Mouse (Mus musculus) 416B (cell line): ENCODE measurements around the gene Kctd20.

ENCODE experiments used
- DNase-seq: peaks from one replicate; pipeline ENCODE4 v3.0.0; 2011; ENCODE audit warnings: low read depth

Kctd20 gene

DNA sequence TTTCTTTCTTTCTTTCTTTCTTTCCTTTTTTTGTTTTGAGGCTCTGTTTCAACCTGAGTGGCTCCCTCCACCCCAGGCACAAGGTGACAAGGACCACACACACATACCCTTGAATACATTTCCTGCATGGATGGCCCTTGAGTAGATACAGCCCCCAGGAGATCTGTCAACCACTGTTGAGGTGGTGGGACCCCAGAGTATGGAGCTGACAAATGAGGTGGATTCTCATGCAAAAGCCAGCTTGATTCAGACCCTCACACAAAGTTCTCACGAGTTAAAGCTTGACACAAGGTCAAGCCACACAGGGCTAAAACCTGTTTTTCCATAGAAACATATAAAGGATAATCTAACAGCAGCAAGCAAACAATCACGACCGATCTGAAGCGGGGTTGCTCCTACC is 19.5 kb upstream of the Kctd20 start:
- DNase-seq, result no peak

DNA sequence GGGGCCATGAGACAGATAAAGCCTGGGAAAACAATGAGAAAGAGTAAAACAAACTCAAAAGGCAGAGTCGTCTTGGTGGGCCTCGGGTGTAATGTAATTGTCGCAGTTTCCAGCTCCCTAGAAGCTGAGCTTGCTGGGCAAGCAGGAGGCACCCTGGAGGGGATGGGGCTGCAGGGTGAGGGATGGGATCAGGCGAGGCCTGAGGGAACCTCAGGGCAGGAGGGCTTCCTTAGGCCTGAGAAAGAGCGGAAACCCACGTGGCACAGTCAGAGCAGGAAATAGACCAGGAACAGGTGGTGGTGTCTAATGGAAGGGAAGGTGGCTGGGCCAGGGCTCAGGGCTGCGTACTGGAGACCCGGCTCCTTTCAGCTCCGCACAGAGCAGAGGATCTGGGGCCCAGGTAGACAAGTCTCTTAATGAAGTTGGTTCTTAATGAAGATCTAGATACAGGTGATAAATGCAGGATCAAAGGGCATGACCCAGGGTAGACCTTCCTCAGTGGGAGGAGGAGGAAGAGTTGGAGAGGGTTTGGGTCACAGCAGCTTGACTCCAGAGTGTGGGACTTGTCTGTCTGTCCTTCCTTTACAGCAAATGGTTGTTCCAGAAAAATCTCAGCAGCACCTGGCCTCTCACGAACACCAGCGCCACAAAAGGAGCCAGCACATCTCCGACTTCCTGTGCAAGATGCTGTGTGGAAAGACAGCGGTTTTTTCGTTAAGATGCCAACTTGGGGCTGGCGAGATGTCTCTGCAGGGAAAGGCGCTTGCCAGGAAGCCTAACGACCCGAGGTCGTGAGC is 17.4 kb upstream of the Kctd20 start:
- no peak for DNase-seq

DNA sequence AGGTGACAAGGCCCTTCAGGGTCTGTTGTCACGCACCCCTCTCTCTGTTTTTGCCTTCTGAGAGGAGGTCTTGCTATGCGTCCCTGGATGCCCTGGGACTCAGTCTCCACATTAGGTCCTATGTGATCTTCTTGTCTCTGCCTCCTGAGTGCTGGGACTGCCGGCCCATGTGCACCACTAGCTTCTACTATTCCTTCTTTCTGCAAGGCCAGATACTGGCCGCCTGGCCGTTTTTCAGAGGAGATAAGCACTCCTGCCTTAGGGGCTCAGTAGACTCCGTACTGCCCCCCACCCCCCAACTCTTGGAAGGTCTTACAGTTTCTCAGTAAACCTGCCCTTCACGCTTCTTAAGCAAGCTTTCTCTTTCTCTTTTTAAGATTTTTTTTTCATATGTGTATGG is 15.6 kb upstream of the Kctd20 start:
- DNase-seq, result no peak

DNA sequence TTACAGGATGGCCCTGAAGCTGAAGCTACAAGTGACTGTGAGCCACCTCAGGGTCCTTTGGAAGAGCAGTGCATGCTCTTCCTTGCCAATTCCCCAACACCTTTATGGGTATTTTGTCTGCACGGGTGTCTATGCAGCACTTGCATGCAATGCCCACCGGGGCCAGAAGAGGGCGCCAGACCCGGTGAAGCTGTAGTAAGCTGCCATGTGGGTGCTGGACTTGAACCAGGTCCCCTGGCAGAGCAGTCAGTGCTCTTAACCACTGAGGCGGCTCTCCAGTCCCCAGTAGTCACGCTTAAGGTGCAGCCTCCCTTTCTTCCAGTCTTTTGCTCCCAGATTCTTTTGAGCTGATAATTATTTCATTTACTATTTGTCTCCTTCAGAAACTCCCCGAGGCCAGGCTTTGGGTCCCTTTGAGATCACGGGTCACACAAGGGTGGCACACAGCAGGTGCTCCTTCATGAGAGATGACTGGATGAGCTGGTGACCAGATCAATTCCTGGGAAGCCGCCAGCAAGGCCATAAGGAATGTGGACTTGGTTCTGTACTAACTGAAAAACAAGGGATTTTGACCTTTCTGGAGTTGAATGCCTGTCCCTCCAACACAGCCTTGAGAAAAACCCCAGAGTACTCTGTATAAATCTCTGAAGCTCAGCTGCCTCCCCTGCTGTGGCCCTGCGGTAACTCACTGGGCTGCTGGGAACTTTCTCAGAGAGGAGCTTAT is 15.0 kb upstream of the Kctd20 start:
- peak; percentile 62 for DNase-seq

DNA sequence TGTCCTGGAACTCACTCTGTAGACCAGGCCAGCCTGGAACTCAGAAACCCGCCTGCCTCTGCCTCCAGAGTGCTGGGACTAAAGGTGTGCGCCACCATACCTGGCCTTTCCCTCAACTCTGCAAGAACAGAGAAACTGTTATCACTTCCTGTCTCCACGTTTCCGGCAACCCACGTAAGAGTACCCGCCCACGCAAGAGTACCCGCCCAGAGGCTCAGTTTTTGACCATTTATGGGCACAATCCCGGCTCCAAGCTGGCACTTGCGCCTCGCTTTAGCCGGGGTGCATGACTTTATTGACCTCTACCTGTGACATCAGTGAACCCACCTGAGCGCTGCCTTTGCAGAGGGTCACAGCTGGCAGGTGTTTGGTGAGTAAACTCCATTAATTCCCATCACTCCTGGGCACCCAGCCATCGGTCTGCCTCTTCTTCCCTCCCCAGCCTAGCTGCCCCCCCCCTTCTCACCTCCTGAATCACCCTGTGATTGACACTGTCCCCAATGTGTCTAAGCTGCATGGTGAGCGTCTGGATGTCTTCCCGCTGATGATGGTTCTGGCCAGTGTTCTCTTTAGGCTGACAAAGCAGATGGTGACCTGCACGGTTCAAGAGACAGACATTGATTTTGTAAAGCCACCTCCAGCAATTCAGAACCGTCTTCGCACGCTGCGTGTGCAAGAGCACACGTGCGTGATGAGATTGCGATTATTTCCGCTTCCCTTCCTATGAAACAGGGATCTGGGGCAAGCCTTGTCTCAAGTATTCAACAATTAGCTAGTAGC is 10.8 kb upstream of the Kctd20 start:
- no peak for DNase-seq

DNA sequence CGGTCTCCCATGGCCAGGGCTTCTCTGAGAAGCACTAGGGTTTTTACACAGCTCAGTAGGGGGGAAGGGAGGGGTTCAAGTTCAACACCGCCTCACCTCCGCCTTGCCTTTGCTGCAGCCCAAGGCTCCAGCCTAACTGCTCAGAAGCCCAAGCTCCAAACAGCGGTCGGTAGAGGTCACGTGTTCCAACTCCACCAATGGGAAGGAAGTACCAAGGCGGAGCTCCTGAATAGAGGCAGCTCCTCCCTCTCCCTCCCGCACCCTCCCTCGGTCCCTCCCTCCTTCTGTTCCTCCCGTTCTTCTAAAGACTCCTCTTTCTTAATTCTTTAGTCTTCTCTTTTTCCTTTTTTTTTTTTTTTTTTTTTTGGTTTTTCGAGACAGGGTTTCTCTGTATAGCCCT is 9.6 kb upstream of the Kctd20 start:
- DNase-seq, result peak; percentile 40

DNA sequence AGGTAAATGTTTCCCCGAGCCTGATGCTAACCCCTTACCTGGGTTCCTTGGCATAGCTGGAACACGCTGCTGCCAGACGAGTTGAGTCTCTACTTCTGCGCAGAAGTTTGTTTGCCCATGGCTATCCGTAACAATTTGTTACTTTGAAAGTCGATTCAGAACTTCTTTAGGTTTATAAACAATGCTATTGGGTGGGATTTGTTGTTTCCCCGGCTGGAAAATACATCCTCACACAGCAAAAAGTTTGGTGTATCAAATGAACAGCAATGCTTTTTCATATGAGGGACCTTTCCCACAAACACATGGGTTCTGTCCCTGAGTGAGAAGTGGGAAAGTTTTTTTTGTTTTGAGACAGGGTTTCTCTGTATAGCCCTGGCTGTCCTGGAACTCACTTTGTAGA is 8.0 kb upstream of the Kctd20 start, which contains the start of gene Pxt1:
TSS of gene Pxt1 (minus strand) at position 101 of the 400 bp plus-strand sequence.
- no peak for DNase-seq

DNA sequence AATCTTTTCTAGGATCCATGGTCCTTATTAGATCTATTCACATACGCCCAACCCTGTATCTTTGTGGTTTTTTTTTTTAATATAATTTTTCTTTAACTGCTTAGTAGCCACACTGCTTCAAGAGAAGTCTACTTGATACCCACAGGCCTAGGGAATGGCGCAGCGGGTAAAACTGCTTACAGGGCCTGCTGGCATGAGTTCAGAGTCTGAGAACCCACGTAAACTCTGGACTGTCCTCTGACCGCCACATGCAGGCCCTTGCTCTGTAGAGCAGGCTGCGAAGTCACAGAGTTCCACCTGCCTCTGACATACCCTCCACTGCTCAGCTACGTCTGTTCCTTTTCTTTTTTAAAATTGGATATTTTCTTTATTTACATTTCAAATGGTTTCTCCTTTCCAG is 7.3 kb upstream of the Kctd20 start:
- DNase-seq, result no peak

DNA sequence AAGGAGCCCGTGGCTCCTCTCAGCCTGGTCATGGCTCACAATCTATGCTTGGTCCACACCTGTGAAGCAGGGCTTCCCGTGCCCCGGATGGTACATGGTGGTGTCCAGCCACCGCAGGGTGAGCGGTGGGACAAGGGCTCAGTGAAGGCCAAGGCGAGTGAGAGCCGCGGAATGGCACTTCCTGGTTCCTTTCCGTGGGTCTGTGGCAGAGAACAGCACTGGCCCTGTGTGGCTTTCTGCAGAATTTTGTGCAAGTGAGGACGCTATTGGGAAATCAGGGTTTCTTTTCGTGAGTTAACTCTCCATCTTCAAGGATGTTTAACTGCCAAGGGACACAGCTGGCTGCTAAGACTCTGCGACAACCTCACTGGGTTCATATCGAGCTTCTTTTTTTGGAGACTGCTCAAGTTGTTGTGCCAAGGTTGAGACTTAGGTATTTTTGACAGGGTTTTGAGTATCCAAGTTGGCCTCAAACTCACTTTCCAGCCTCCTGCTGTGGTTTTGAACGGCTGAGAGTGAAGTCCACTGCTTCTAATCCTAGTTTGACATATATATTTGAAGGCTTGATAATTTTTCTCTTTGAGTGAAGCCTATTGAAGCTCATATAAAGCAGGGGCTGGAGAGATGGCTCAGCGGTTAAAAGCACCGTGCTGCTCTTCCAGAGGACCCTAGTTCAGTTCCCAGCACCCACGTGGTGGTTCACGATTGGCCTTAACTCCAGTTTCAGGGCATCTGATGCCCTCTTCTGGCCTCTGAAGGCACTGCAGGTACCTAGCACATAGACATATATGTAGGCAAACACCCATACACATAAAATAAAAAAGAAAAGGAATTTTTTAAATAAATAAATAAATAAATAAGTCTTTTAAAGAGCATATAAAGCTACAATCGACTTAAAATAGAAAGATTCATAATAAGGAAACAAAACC is 4.5 kb upstream of the Kctd20 start:
- peak; percentile 29 for DNase-seq

DNA sequence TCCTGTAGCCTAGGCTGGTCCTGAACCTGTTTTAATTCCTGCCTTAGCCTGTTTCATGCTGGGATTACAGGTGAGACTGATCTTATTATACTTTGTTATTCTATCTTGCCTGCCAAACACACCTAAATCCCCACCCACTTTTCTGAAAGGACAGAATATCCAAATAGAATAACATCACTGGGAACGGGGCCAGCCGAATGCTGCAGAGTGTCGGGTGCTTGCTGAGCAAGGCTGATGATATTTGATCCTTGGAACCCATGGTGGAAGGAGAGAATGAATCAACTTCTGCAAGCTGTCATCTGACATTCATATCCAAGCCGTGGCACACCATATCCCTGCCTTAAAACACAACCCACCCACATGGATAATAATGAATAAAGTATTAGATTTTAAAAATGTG is 3.1 kb upstream of the Kctd20 start:
- no peak for DNase-seq

DNA sequence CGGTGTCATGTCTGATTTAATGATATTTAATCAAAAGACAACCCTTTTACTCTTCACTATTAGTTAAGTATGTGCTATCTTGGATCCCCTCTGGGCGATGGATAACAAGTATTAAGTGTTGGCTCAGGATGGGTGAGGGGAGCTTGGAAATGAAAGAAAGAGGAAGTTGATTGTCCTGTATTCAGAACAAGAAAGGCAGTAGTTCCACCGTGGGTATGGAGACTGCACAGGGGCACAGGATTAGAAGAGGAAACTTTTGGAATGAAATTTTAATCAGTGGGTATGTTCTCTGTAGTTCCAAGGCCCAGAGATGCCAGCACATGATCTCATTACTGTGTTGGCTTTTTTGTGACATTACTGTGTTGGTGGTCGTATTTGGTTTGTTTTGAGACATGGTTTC is 999 bp upstream of the Kctd20 start:
- DNase-seq, result peak; percentile 43

DNA sequence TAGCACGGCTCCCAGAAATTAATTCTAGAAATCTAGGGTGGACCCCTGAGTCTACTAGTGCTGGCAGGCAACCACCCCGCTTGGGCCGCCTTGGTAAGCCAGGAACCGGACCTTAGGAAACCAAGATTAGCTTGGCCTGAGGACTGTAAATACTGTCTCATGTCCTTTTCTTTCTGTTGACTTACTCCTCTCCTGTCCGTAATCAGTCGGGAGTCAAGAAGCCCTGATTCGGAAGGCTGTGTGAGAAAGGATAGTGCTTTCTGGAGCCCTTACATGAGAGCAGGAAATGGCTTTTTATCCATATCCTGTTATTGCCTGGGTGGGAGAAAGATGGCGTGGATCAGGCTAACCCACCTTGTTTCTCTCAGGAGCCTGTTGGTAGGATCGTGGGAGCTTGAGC is 1.5 kb downstream of the Kctd20 start:
- peak; percentile 37 for DNase-seq

DNA sequence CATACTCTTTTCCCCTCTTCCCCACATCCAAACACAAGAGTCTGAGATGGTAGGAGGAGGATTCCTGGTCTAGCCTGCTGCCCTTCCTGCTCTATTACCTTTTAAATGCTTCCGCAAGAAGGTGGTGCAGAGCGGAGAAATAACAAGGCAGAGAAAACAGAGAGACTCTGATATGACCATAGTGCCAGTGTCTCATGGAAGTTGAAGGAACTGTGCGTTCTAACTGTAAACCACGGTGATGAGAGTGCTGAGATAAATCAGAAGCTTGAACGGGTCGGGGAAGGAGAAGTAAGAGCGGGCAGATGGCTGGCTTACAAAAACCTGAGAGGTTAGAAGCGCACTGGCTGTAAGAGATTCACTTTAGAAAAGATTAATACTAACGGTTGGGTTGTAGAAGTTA is 2.7 kb downstream of the Kctd20 start:
- no peak for DNase-seq

DNA sequence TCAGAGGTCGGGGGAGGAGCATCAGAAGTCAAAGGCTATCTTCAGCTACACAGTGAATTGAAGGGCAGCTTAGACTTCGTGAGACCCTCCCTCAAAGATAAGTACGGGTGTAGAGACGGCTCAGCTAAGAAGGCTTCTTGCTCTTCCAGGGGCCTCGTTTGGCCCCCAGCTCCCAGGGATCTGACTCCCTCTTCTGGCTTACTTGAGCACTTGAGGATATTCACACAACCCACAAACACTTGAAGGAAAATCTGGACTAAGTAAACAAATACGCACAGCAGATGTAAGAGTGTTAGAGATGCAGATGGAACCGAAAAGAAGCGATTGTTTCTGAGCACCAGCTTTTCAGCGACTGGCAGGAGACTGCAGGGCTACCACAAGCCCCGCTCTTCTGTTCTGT is 8.8 kb downstream of the Kctd20 start:
- DNase-seq, result no peak

DNA sequence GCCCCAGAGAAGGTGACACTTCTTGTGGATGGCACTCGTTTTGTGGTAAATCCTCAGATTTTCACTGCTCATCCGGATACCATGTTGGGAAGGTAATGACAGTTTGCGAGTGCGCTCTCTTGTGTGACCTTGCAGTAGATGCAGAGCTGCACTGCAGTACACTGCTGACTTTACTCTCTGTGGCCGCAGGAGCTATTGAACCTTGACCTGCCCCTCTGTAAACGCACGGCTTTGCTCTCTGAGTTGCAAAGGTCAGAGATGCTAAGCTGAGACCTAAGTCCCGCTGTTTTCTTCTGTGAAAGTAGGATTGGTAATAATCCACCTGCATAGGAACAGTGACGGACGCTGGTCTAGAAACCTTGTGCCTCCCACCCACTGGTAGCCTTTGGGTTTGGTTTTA is 9.8 kb downstream of the Kctd20 start:
- DNase-seq, result no peak

DNA sequence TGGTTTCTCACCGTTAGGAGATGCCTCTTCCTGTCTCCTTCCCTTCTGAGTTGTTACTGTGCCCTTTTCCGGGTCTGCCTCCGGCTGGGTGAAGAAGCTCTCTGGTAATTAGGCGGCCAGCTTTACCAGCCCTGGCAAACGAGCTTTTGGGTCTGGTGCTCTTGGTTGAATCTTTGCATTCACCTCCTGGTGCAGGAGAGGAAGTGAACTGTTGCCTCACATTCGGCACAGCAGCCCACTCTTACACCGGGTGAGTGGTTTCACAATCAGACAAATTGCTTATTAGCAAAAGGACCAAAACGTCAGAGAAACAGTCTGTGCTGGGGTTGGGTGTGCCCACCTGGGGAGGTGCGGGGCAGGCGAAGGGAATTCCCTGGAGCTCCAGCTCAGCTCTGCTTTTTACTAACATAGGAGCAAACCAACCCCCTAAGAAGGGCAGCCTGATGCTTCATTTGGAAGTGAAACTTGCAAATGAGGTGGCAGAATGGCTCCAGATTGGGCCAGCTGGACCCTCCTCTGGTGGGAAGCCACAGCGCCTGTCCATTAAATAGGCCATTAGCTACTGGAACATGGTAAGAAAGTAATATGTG is 15.4 kb downstream of the Kctd20 start:
- DNase-seq, result peak; percentile 66

DNA sequence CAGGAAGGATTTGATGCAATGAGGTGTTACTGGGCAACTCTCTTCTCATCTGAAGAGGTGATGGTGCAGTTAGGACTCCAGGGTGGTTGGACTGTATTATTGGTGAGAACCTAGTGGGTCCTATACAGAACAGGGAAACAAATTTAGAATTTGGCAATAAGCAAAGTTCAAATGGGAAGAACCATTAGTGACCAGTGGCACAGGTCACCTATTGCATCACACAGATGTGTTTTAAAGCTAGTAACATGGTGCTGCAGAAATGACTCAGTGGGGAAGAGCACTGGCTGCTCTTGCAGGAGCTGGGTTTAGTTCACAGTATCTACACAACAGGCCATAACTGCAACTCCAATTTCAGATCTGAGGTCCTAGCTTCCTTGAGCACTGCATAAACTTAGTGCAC is 18.4 kb downstream of the Kctd20 start:
- peak; percentile 34 for DNase-seq

DNA sequence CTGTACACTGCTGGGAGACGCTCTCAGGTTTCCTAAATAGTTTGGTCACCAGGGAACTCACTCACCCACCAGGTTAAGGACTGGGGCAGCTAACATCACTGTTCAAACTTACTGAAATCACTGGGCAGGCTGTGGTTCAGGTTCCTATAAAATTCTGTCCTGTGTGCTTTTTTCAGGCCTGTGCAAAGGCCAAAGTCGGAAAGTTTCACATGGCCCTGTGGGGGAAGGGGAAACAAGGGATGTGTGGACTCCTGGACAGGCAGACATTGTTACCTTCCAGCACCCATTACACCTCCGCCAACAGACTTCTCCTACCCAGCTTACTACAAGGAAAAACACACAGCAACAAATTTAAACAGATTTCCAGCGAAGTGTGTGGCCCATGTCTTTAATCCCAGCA is 27.3 kb downstream of the Kctd20 start:
- DNase-seq, result no peak

DNA sequence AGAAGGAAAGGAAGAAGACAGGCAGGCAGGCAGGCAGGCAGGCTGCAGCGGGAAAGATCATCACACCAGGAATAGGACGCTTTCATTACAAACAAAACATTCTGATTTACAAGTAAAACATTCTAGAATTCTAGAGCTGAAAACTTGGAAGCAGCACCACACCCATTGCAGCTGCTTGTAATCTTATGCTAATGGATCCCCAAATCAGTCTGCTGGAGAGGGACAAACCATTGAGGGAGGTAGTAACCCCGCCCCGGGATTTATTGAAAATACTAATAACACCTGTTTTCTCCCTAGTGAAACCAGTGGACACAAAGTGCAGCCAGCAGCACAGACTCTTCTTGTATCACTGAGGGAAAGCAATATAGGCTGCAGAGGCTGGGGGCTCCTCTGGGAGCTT is 29.3 kb downstream of the Kctd20 start:
- DNase-seq, result no peak

DNA sequence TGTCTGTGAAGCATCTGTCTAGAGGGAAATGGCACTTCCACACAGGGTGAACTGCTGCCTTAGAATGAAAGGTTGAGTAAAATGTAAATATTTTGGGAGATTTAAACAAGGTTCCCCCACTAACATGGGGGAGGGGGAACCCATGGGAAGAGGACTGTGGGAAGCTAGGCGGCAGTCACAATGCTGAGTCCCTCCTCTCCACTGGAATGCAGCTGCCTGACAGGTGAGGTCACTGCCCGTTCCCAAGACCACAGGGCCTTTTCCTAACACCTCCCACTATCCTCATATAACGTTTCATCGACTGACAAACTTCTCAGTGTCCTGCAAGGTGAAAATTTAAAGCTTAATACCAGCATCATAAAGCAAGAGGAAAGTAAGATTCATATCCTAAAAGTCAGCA is 30.8 kb downstream of the Kctd20 start:
- no peak for DNase-seq

DNA sequence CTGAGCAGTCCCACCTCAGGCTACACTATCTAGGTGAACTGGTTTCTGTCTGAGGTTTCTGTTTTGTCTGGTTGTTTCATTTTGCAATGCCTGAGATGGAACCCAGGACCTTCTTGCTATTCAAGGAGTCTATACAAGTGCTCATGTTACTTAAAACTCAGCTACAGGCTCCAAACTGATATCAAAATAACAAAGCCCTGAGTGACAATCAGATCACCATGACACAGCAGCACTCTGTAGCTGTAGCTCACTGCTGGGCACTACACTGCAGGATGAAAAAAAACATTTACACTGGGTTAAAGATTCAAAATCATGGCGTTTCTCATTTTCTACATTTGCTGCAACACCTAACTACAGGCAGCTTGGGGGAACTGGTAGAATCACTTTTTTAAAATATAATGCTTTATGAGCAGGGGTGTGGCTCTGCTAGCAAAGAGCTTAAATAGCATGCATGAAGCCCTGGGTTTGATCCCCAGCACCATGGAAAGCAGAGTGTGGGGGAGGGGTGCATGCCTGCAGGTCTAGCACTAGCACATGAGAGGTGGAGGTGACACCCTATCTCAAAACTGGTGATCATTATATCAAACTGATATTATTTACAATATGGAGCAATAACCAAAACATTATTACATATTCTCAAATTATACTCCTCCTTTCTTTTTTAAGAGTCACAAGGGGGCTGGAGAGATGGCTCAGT is 33.1 kb downstream of the Kctd20 start:
- DNase-seq, result no peak
